ENCODE assay signal across 8 mouse cellular contexts in genomic region chr14:47649631-47650337, GRCm38 (mm10). TPM values are rescaled to one million over a fixed set of nuclear protein-coding genes. Genes with fewer than 3 reads are reported as not detected.
DNase-seq lines count a peak whose midpoint lies in the region; ATAC-seq and TF ChIP-seq lines count a peak whose summit lies in the region.

No protein-coding gene starts in this region.

- TF ChIP-seq CTCF in intestine, postnatal 0 days (IDR thresholded peaks at IDR 0.05; ENCODE audit: low read depth), result no peak

- no peaks in the 10 kb centered on the region for H3K9me3 ChIP-seq in intestine, postnatal 0 days (ENCODE audit: control insufficient read depth)
- H3K9me3 ChIP-seq in liver, embryonic 12.5 days (replicated peaks), result no peaks in the 10 kb centered on the region

- no peaks in the 10 kb centered on the region for H3K36me3 ChIP-seq in intestine, postnatal 0 days (ENCODE audit: control insufficient read depth, insufficient read depth)
- no peaks in the 10 kb centered on the region for H3K36me3 ChIP-seq in liver, embryonic 12.5 days
- peaks cover 4% of the 10 kb centered on the region for H3K36me3 ChIP-seq in myocyte (ENCODE audit: control insufficient read depth, insufficient read depth)

- peak overlapping the region; percentile 94 for H3K27ac ChIP-seq in intestine, postnatal 0 days (ENCODE audit: low read depth, low read length)
- H3K27ac ChIP-seq in liver, embryonic 12.5 days, result peak overlapping the region; percentile 86

- DNase-seq in 3134 (ENCODE audit: extremely low read depth, insufficient read length, low spot score) (peak; percentile 79), R1 (ENCODE audit: low read depth, low spot score) (peak; percentile 89)
- DNase-seq in embryo, embryonic 10.5 days (ENCODE audit: low spot score), result peak; percentile 75
- DNase-seq in testis, postnatal 10 days (ENCODE audit: low spot score), result peak; percentile 73

- no peaks in the 10 kb centered on the region for H3K4me1 ChIP-seq in intestine, postnatal 0 days (replicated peaks; ENCODE audit: control insufficient read depth, insufficient read depth, low read length)
- H3K4me1 ChIP-seq in liver, embryonic 12.5 days, result peaks cover 34% of the 10 kb centered on the region

- peak; percentile 66 for ATAC-seq in granulocyte monocyte progenitor cell, adult 5-6 weeks (replicated peaks; ENCODE audit: poor library complexity, severe bottlenecking)
- peak; percentile 76 for ATAC-seq in intestine, postnatal 0 days
- peak; percentile 76 for ATAC-seq in liver, embryonic 12.5 days

- TF ChIP-seq POLR2A in myocyte (IDR thresholded peaks at IDR 0.05; ENCODE audit: insufficient read length, low read depth), result peak; percentile 56

- peak overlapping the region; percentile 86 for H3K9ac ChIP-seq in intestine, postnatal 0 days (ENCODE audit: low read depth, low read length)
- peak overlapping the region; percentile 89 for H3K9ac ChIP-seq in liver, embryonic 12.5 days

- H3K27me3 ChIP-seq in intestine, postnatal 0 days (replicated peaks; ENCODE audit: control insufficient read depth, insufficient read depth, low read length), result no peaks in the 10 kb centered on the region
- H3K27me3 ChIP-seq in liver, embryonic 12.5 days (replicated peaks), result peaks cover 15% of the 10 kb centered on the region; the same call in 1 of the 2 replicates
- no peaks in the 10 kb centered on the region for H3K27me3 ChIP-seq in myocyte (ENCODE audit: control insufficient read depth, insufficient read depth, insufficient read length)

- H3K79me2 ChIP-seq in myocyte (ENCODE audit: control insufficient read depth, insufficient read depth), result peaks cover 45% of the 10 kb centered on the region

- H3ac ChIP-seq in myocyte (ENCODE audit: control insufficient read depth, insufficient read length), result peak overlapping the region; percentile 75

- peak overlapping the region; percentile 84 for H3K4me2 ChIP-seq in intestine, postnatal 0 days (replicated peaks; ENCODE audit: low read depth)
- peak overlapping the region; percentile 97 for H3K4me2 ChIP-seq in liver, embryonic 12.5 days
- H3K4me2 ChIP-seq in myocyte (ENCODE audit: low read depth), result peak overlapping the region; percentile 73

- H3K4me3 ChIP-seq in intestine, postnatal 0 days (ENCODE audit: low read depth, low read length), result peak overlapping the region; percentile 96
- H3K4me3 ChIP-seq in liver, embryonic 12.5 days, result peak overlapping the region; percentile 87
- H3K4me3 ChIP-seq in myocyte, result peak overlapping the region; percentile 78

- under 1% methylated on average over 43 of the region's 46 CpGs for WGBS in intestine, postnatal 0 days
- 0% methylated on average over 46 of the region's 46 CpGs for WGBS in liver, embryonic 12.5 days (ENCODE audit: insufficient replicate concordance)

TF ChIP-seq in myocyte, 11 proteins besides CTCF, POLR2A, EP300 and RAD21:
- peak; percentile 22 for TF ChIP-seq POLR2AphosphoS2 (IDR thresholded peaks at IDR 0.05; ENCODE audit: insufficient read length, low read depth)
- no peak for TF ChIP-seq TCF3 (IDR thresholded peaks at IDR 0.05; ENCODE audit: insufficient read length, low read depth)
- no peak for TF ChIP-seq USF1 (IDR thresholded peaks at IDR 0.05; ENCODE audit: low read depth)

RNA-seq across cellular contexts. Expression of gene Ktn1, which starts 1.5 kb away (rescaled TPM):
- total RNA-seq in granulocyte monocyte progenitor cell, adult 5-6 weeks (2014; fragmentation: Nextera tagmentation), result 19.8 and 58.5 TPM in 2 replicates
- total RNA-seq in granulocyte monocyte progenitor cell, adult 5-6 weeks (2017), result 33.9 and 68.1 TPM in 2 replicates
- polyA plus RNA-seq in intestine, postnatal 0 days (2015; fragmentation: Nextera tagmentation; extraction: Ambion mirVana), result 33.7 and 35.5 TPM in 2 replicates
- polyA plus RNA-seq in liver, embryonic 12.5 days (2016; fragmentation: Nextera tagmentation; extraction: Ambion mirVana), result 23.4 and 27.8 TPM in 2 replicates
- 16.8 TPM for polyA plus RNA-seq in myocyte (2012; fragmentation: generic; extraction: Trizol)

Comparison
In these comparisons a context has a peak if more than half of its experiments do, and no peak if none do; other contexts are left out.
1. Peak in every context shown above with its lines: DNase-seq, ATAC-seq, H3K4me3 ChIP-seq and H3K27ac ChIP-seq.